Mouse (Mus musculus): ENCODE results near the gene Repin1. TPM values are rescaled to one million over a fixed set of nuclear protein-coding genes. Genes with fewer than 3 reads are reported as not detected.
"Not testable (repeated sequence)": the region's sequence is repeated elsewhere in the genome, so short reads cannot be mapped to it uniquely, and the experiment has no call there.

The Repin1 gene
- polyA plus RNA-seq, 1 experiment from 2014 or later = 26.6 TPM

GRCm38 (mm10) chr6:48602080-48602741, 8.5 kb downstream of the Repin1 start:
- ATAC-seq (ENCODE audit: insufficient read depth, low FRiP score, low read depth) = peak; percentile 65; the same call in 1 of the 2 replicates
- Histone ChIP-seq H3K4me1 (0 out of 2 replicates have a peak, but pooled peaks cover 6% of the 10 kb centered on the region), H3K36me3 (peaks cover 33% of the 10 kb centered on the region), H3K9ac (peak overlapping the region; percentile 38), H3K4me3 (replicated peaks) (peak overlapping the region; percentile 60), H3K27me3 (replicated peaks) (no peaks in the 10 kb centered on the region), H3K27ac (peak overlapping the region; percentile 73), H3K4me2 (peak overlapping the region; percentile 94), H3K9me3 (no peaks in the 10 kb centered on the region)
- WGBS = under 1% methylated on average over 27 of the region's 28 CpGs

- Histone ChIP-seq H3K9me3 (no peaks in the 10 kb centered on the region), H3K4me2 (no peak overlapping the region), H3K27ac (no peak overlapping the region), H3K4me1 (no peaks in the 10 kb centered on the region), H3K36me3 (0 out of 2 replicates have a peak, but pooled peaks cover 2% of the 10 kb centered on the region), H3K9ac (no peak overlapping the region), H3K27me3 (replicated peaks) (no peaks in the 10 kb centered on the region), H3K4me3 (replicated peaks) (no peak overlapping the region)
- WGBS = 80% methylated on average over 2 of the region's 2 CpGs
- no peak for ATAC-seq (ENCODE audit: insufficient read depth, low FRiP score, low read depth)
These were observed 14.4 kb downstream of the Repin1 start for GRCm38 (mm10) chr6:48608124-48608523.

GRCm38 (mm10) chr6:48609512-48609911, 15.8 kb downstream of the Repin1 start:
- WGBS = 76% methylated on average over 7 of the region's 7 CpGs
- Histone ChIP-seq H3K36me3 (peaks cover 11% of the 10 kb centered on the region; the same call in 1 of the 2 replicates), H3K27me3 (replicated peaks) (no peaks in the 10 kb centered on the region), H3K4me3 (replicated peaks) (no peak overlapping the region), H3K9me3 (no peaks in the 10 kb centered on the region), H3K27ac (no peak overlapping the region), H3K9ac (no peak overlapping the region), H3K4me1 (no peaks in the 10 kb centered on the region), H3K4me2 (no peak overlapping the region)
- no peak for ATAC-seq (ENCODE audit: insufficient read depth, low FRiP score, low read depth)

GRCm38 (mm10) chr6:48610657-48611056, 17.0 kb downstream of the Repin1 start:
- 43% methylated on average over 3 of the region's 3 CpGs for WGBS
- H3K36me3 ChIP-seq = peaks cover 11% of the 10 kb centered on the region; the same call in 1 of the 2 replicates
- H3K4me1 ChIP-seq = no peaks in the 10 kb centered on the region
- no peaks in the 10 kb centered on the region for H3K27me3 ChIP-seq (replicated peaks)
- H3K9me3 ChIP-seq = no peaks in the 10 kb centered on the region
- no peak for ATAC-seq (ENCODE audit: insufficient read depth, low FRiP score, low read depth)
- no peak overlapping the region for H3K4me2 ChIP-seq
- H3K9ac ChIP-seq = no peak overlapping the region
- no peak overlapping the region for H3K4me3 ChIP-seq (replicated peaks)
- H3K27ac ChIP-seq = no peak overlapping the region

- no peak overlapping the region for H3K4me3 ChIP-seq (replicated peaks)
- no peak overlapping the region for H3K27ac ChIP-seq
- H3K36me3 ChIP-seq = peaks cover 11% of the 10 kb centered on the region; the same call in 1 of the 2 replicates
- ATAC-seq (ENCODE audit: insufficient read depth, low FRiP score, low read depth) = no peak
- no peak overlapping the region for H3K4me2 ChIP-seq
- H3K9ac ChIP-seq = no peak overlapping the region
- 91% methylated on average over 4 of the region's 4 CpGs for WGBS
- H3K9me3 ChIP-seq = no peaks in the 10 kb centered on the region
- H3K4me1 ChIP-seq = no peaks in the 10 kb centered on the region
- H3K27me3 ChIP-seq (replicated peaks) = no peaks in the 10 kb centered on the region
These were observed 19.8 kb downstream of the Repin1 start for GRCm38 (mm10) chr6:48613464-48613863.

- H3K9me3 ChIP-seq = no peaks in the 10 kb centered on the region
- H3K4me2 ChIP-seq = no peak overlapping the region
- H3K27me3 ChIP-seq (replicated peaks) = no peaks in the 10 kb centered on the region
- no peak overlapping the region for H3K27ac ChIP-seq
- H3K9ac ChIP-seq = no peak overlapping the region
- ATAC-seq (ENCODE audit: insufficient read depth, low FRiP score, low read depth) = no peak
- no peaks in the 10 kb centered on the region for H3K4me1 ChIP-seq
- WGBS = 86% methylated on average over 5 of the region's 5 CpGs
- no peak overlapping the region for H3K4me3 ChIP-seq (replicated peaks)
- peaks cover 15% of the 10 kb centered on the region; the same call in 1 of the 2 replicates for H3K36me3 ChIP-seq
These were observed 21.1 kb downstream of the Repin1 start for GRCm38 (mm10) chr6:48614756-48615155.

GRCm38 (mm10) chr6:48620031-48620430, 26.3 kb downstream of the Repin1 start:
- no peak overlapping the region for H3K9ac ChIP-seq
- H3K4me3 ChIP-seq (replicated peaks) = no peak overlapping the region
- H3K9me3 ChIP-seq = no peaks in the 10 kb centered on the region
- no peaks in the 10 kb centered on the region for H3K27me3 ChIP-seq (replicated peaks)
- H3K4me2 ChIP-seq = no peak overlapping the region
- no peak overlapping the region for H3K27ac ChIP-seq
- no peak for ATAC-seq (ENCODE audit: insufficient read depth, low FRiP score, low read depth)
- H3K36me3 ChIP-seq = peaks cover 14% of the 10 kb centered on the region; the same call in 1 of the 2 replicates
- WGBS = 92% methylated on average over 30 of the region's 30 CpGs
- no peaks in the 10 kb centered on the region for H3K4me1 ChIP-seq

- H3K4me3 ChIP-seq (replicated peaks); H3K27me3 ChIP-seq (replicated peaks); H3K9ac ChIP-seq; H3K27ac ChIP-seq; H3K4me2 ChIP-seq; H3K4me1 ChIP-seq; H3K9me3 ChIP-seq; ATAC-seq (ENCODE audit: insufficient read depth, low FRiP score, low read depth): not testable (repeated sequence)
- peaks cover 14% of the 10 kb centered on the region; the same call in 1 of the 2 replicates for H3K36me3 ChIP-seq
- WGBS = 89% methylated on average over 8 of the region's 8 CpGs
These were observed 28.6 kb downstream of the Repin1 start for GRCm38 (mm10) chr6:48622186-48622843.

- Histone ChIP-seq H3K27me3 (replicated peaks) (peaks cover 16% of the 10 kb centered on the region; the same call in 1 of the 2 replicates), H3K4me1 (peaks cover 9% of the 10 kb centered on the region; the same call in 1 of the 2 replicates), H3K4me3 (replicated peaks) (no peak overlapping the region), H3K36me3 (peaks cover 14% of the 10 kb centered on the region; the same call in 1 of the 2 replicates), H3K9me3 (no peaks in the 10 kb centered on the region), H3K4me2 (no peak overlapping the region), H3K9ac (no peak overlapping the region), H3K27ac (no peak overlapping the region)
- WGBS = 43% methylated on average over 1 of the region's 1 CpGs
- ATAC-seq (ENCODE audit: insufficient read depth, low FRiP score, low read depth) = no peak
These were observed 29.8 kb downstream of the Repin1 start for GRCm38 (mm10) chr6:48623460-48623859.

GRCm38 (mm10) chr6:48626464-48626863, 32.8 kb downstream of the Repin1 start, which contains the start of gene AI854703:
Gene AI854703 (plus strand): TSS chr6:48626764.
- no peak within 1 kb of the TSS for H3K27ac ChIP-seq
- H3K4me3 ChIP-seq (replicated peaks) = peak within 1 kb of the TSS; percentile 47
- H3K27me3 ChIP-seq (replicated peaks) = peaks cover 27% of the 10 kb centered on the region
- H3K4me2 ChIP-seq = peak within 1 kb of the TSS; percentile 89
- peak within 1 kb of the TSS; percentile 45; the same call in 1 of the 2 replicates for H3K9ac ChIP-seq
- no peaks in the 10 kb centered on the region for H3K36me3 ChIP-seq
- ATAC-seq (ENCODE audit: insufficient read depth, low FRiP score, low read depth) = no peak
- 37% methylated on average over 8 of the region's 8 CpGs for WGBS
- H3K4me1 ChIP-seq = peaks cover 19% of the 10 kb centered on the region
- no peaks in the 10 kb centered on the region for H3K9me3 ChIP-seq

- WGBS = under 1% methylated on average over 32 of the region's 32 CpGs
- H3K4me1 ChIP-seq = peaks cover 19% of the 10 kb centered on the region
- ATAC-seq (ENCODE audit: insufficient read depth, low FRiP score, low read depth) = no peak
These were observed 33.3 kb downstream of the Repin1 start for GRCm38 (mm10) chr6:48626984-48627383.

GRCm38 (mm10) chr6:48627511-48627924, 33.8 kb downstream of the Repin1 start:
- no peak overlapping the region for H3K9ac ChIP-seq
- peaks cover 27% of the 10 kb centered on the region for H3K27me3 ChIP-seq (replicated peaks)
- ATAC-seq (ENCODE audit: insufficient read depth, low FRiP score, low read depth) = no peak
- peak overlapping the region; percentile 89 for H3K4me2 ChIP-seq
- H3K36me3 ChIP-seq = no peaks in the 10 kb centered on the region
- no peaks in the 10 kb centered on the region for H3K9me3 ChIP-seq
- WGBS = 8% methylated on average over 7 of the region's 7 CpGs
- H3K27ac ChIP-seq = no peak overlapping the region
- peak overlapping the region; percentile 47 for H3K4me3 ChIP-seq (replicated peaks)
- H3K4me1 ChIP-seq = peaks cover 19% of the 10 kb centered on the region

More at GRCm38 (mm10) chr6:48626984-48627383, 33.3 kb downstream of the Repin1 start:
- peak overlapping the region; percentile 89 for H3K4me2 ChIP-seq
- H3K27me3 ChIP-seq (replicated peaks) = peaks cover 27% of the 10 kb centered on the region
- no peaks in the 10 kb centered on the region for H3K9me3 ChIP-seq
- H3K36me3 ChIP-seq = no peaks in the 10 kb centered on the region
- peak overlapping the region; percentile 47 for H3K4me3 ChIP-seq (replicated peaks)
- no peak overlapping the region for H3K27ac ChIP-seq
- peak overlapping the region; percentile 45; the same call in 1 of the 2 replicates for H3K9ac ChIP-seq
